Mouse (Mus musculus) hindbrain, embryonic 15.5 days (tissue): ENCODE data around the gene Dxo. TPM values are rescaled to one million over a fixed set of nuclear protein-coding genes. Genes with fewer than 3 reads are reported as not detected.

Experiments used
- ATAC-seq: fragments of 200-750 bp; cut with Nextera tagmentation; 2 replicates; pipeline ENCODE4 v1.8.0; 2017; ENCODE audit warnings: low read depth, moderate number of reproducible peaks, moderate TSS enrichment; ENCODE audit not compliant: low FRiP score
- H3K27ac ChIP-seq: fragments of 300-500 bp; sonication (generic); replicated peaks from 2 replicates; pipeline ENCODE4 v1.5.1; 2015; ENCODE audit warnings: mild to moderate bottlenecking, inconsistent platforms
- H3K27me3 ChIP-seq: fragments of 300-500 bp; sonication (generic); 2 replicates; pipeline ENCODE4 v1.6.1; 2015; ENCODE audit warnings: control low read depth, inconsistent platforms
- H3K36me3 ChIP-seq: fragments of 300-500 bp; sonication (generic); 2 replicates; pipeline ENCODE4 v1.6.1; 2015; ENCODE audit warnings: control low read depth, inconsistent platforms
- H3K4me1 ChIP-seq: fragments of 300-500 bp; sonication (generic); replicated peaks from 2 replicates; pipeline ENCODE4 v1.6.1; 2015; ENCODE audit warnings: control low read depth, inconsistent platforms
- H3K4me2 ChIP-seq: fragments of 300-500 bp; sonication (generic); 2 replicates; pipeline ENCODE4 v1.6.1; 2015; ENCODE audit warnings: moderate library complexity, mild to moderate bottlenecking, inconsistent platforms
- H3K4me3 ChIP-seq: fragments of 300-500 bp; sonication (generic); 2 replicates; pipeline ENCODE4 v1.5.1; 2015; ENCODE audit warnings: mild to moderate bottlenecking, inconsistent platforms
- H3K9ac ChIP-seq: fragments of 300-500 bp; sonication (generic); 2 replicates; pipeline ENCODE4 v1.6.1; 2015; ENCODE audit warnings: inconsistent platforms
- H3K9me3 ChIP-seq: fragments of 300-500 bp; sonication (generic); 2 replicates; pipeline ENCODE4 v1.6.1; 2016; ENCODE audit warnings: control low read depth, inconsistent platforms
- WGBS: fragments of 180-500 bp; shearing (Covaris S2); methylation state at CpG from one replicate; pipeline ENCODE4 v1.1.7; 2015; 5-methylcytosine and 5-hydroxymethylcytosine counted together
- polyA plus RNA-seq: library from polyadenylated mRNA; unstranded; fragments of >200 nt; fragmentation: Nextera tagmentation; extraction: Ambion mirVana; gene quantifications from 2 replicates; pipeline ENCODE4 v1.2.1, GENCODE M21; 2015

The Dxo gene
- polyA plus RNA-seq, 1 experiment from 2014 or later = 68.3 TPM

GRCm38 (mm10) chr17:34861704-34862415 lies 25.0 kb downstream of the Dxo start:
- Histone ChIP-seq H3K9me3 (no peaks in the 10 kb centered on the region), H3K4me1 (no peaks in the 10 kb centered on the region), H3K4me2 (no peak overlapping the region), H3K36me3 (no peaks in the 10 kb centered on the region), H3K27me3 (no peaks in the 10 kb centered on the region), H3K4me3 (no peak overlapping the region), H3K27ac (no peak overlapping the region), H3K9ac (no peak overlapping the region)
- 71% methylated on average over 13 of the region's 13 CpGs for WGBS
- no peak for ATAC-seq

GRCm38 (mm10) chr17:34862416-34863081 lies 25.7 kb downstream of the Dxo start, which contains the start of gene Cfb:
Cfb (minus strand) TSS chr17:34862518.
- Histone ChIP-seq H3K4me1 (no peaks in the 10 kb centered on the region), H3K36me3 (no peaks in the 10 kb centered on the region), H3K4me2 (no peak within 1 kb of the TSS), H3K9me3 (no peaks in the 10 kb centered on the region), H3K4me3 (no peak within 1 kb of the TSS), H3K9ac (no peak within 1 kb of the TSS), H3K27ac (no peak within 1 kb of the TSS), H3K27me3 (no peaks in the 10 kb centered on the region)
- no peak for ATAC-seq
- 74% methylated on average over 8 of the region's 8 CpGs for WGBS

DNA sequence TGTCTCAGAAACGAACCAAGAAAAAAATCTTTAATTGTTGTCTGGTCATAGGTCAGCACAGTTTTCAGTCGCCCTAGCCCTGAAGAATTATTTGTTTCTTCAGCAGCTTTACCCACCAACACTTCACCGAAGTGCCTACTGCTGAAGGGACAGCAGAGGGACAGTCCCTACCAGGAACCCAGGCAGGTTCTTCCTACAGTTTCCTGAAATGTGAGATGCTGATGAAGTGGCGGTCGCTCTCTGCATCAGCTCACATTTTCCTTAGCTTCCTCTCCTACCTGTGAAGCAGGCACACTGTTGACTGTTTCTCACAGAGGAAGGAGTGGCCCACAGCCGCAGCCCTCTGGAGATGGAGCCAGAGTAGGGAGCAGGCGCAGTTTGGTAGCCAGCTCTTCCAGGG lies 29.2 kb downstream of the Dxo start:
- WGBS = 64% methylated on average over 7 of the region's 7 CpGs
- Histone ChIP-seq H3K4me1 (no peaks in the 10 kb centered on the region), H3K9me3 (no peaks in the 10 kb centered on the region), H3K27me3 (no peaks in the 10 kb centered on the region), H3K9ac (no peak overlapping the region), H3K4me2 (no peak overlapping the region), H3K27ac (no peak overlapping the region), H3K4me3 (no peak overlapping the region), H3K36me3 (no peaks in the 10 kb centered on the region)
- ATAC-seq = no peak

- no peak overlapping the region for H3K4me3 ChIP-seq
- no peak overlapping the region for H3K27ac ChIP-seq
- H3K27me3 ChIP-seq = no peaks in the 10 kb centered on the region
- no peaks in the 10 kb centered on the region for H3K9me3 ChIP-seq
- no peak for ATAC-seq
- no peak overlapping the region for H3K4me2 ChIP-seq
- WGBS = 95% methylated on average over 6 of the region's 6 CpGs
- no peaks in the 10 kb centered on the region for H3K4me1 ChIP-seq
- H3K36me3 ChIP-seq = no peaks in the 10 kb centered on the region
- no peak overlapping the region for H3K9ac ChIP-seq
These were observed 37.5 kb downstream of the Dxo start for GRCm38 (mm10) chr17:34874321-34874720.

- no peak for ATAC-seq
- Histone ChIP-seq H3K27me3 (peaks cover 8% of the 10 kb centered on the region; the same call in 1 of the 2 replicates), H3K9me3 (no peaks in the 10 kb centered on the region), H3K4me1 (no peaks in the 10 kb centered on the region), H3K27ac (no peak within 1 kb of the TSS), H3K9ac (no peak within 1 kb of the TSS), H3K4me3 (no peak within 1 kb of the TSS), H3K36me3 (no peaks in the 10 kb centered on the region), H3K4me2 (no peak within 1 kb of the TSS)
- WGBS = 65% methylated on average over 11 of the region's 11 CpGs
These were observed 42.6 kb downstream of the Dxo start, which contains the start of gene Zbtb12 for GRCm38 (mm10) chr17:34879336-34879879. Zbtb12 (plus strand) TSS chr17:34879483.

- Histone ChIP-seq H3K27ac (no peak overlapping the region), H3K9ac (no peak overlapping the region), H3K9me3 (no peaks in the 10 kb centered on the region), H3K36me3 (no peaks in the 10 kb centered on the region), H3K27me3 (peaks cover 8% of the 10 kb centered on the region; the same call in 1 of the 2 replicates), H3K4me1 (no peaks in the 10 kb centered on the region), H3K4me3 (no peak overlapping the region), H3K4me2 (no peak overlapping the region)
- ATAC-seq = no peak
These were observed 44.3 kb downstream of the Dxo start for GRCm38 (mm10) chr17:34881166-34881565.

GRCm38 (mm10) chr17:34881683-34882310 lies 45.0 kb downstream of the Dxo start, which contains the start of gene Gm20547:
Gm20547 (minus strand) TSS chr17:34882042.
- Histone ChIP-seq H3K27ac (no peak within 1 kb of the TSS), H3K4me1 (no peaks in the 10 kb centered on the region), H3K27me3 (peaks cover 8% of the 10 kb centered on the region; the same call in 1 of the 2 replicates), H3K9me3 (no peaks in the 10 kb centered on the region), H3K4me3 (no peak within 1 kb of the TSS), H3K36me3 (no peaks in the 10 kb centered on the region), H3K9ac (no peak within 1 kb of the TSS), H3K4me2 (no peak within 1 kb of the TSS)
- no peak for ATAC-seq
- WGBS = 9% methylated on average over 15 of the region's 15 CpGs

- ATAC-seq = no peak; the same call in 1 of the 2 replicates
- no peaks in the 10 kb centered on the region for H3K9me3 ChIP-seq
- no peaks in the 10 kb centered on the region for H3K36me3 ChIP-seq
- H3K27ac ChIP-seq = no peak overlapping the region
- H3K4me3 ChIP-seq = no peak overlapping the region
- 54% methylated on average over 3 of the region's 3 CpGs for WGBS
- H3K4me1 ChIP-seq = no peaks in the 10 kb centered on the region
- no peak overlapping the region for H3K4me2 ChIP-seq
- H3K27me3 ChIP-seq = peaks cover 8% of the 10 kb centered on the region; the same call in 1 of the 2 replicates
- H3K9ac ChIP-seq = no peak overlapping the region
These were observed 46.5 kb downstream of the Dxo start for GRCm38 (mm10) chr17:34883332-34883731.

DNA sequence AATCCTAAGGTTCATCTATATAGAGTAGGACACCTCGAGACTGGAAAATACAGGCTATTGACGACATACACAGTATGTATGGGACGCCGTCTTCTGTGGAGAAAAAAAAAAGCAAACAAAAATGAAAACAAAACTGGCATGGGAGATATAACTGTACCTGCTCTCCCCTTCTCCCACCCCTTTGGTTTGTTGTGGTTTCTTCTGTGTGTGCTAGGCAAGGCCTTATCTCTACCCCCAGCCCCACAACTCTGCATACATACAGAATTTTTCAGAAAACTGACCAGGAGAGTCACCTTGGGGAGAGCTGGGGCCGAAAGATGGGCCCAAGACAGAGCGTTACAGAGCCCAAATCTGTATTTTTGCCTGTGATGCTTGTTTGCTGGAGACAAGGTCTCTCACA lies 47.9 kb downstream of the Dxo start:
- H3K27me3 ChIP-seq = peaks cover 8% of the 10 kb centered on the region; the same call in 1 of the 2 replicates
- H3K9me3 ChIP-seq = no peaks in the 10 kb centered on the region
- ATAC-seq = no peak
- no peak overlapping the region for H3K9ac ChIP-seq
- no peak overlapping the region for H3K4me3 ChIP-seq
- H3K27ac ChIP-seq = no peak overlapping the region
- WGBS = 87% methylated on average over 6 of the region's 6 CpGs
- H3K4me1 ChIP-seq = no peaks in the 10 kb centered on the region
- no peak overlapping the region for H3K4me2 ChIP-seq
- H3K36me3 ChIP-seq = no peaks in the 10 kb centered on the region

- no peaks in the 10 kb centered on the region for H3K9me3 ChIP-seq
- no peaks in the 10 kb centered on the region for H3K36me3 ChIP-seq
- no peak overlapping the region for H3K4me3 ChIP-seq
- no peaks in the 10 kb centered on the region for H3K4me1 ChIP-seq
- H3K4me2 ChIP-seq = no peak overlapping the region
- ATAC-seq = no peak
- no peak overlapping the region for H3K9ac ChIP-seq
- no peak overlapping the region for H3K27ac ChIP-seq
- H3K27me3 ChIP-seq = peaks cover 8% of the 10 kb centered on the region; the same call in 1 of the 2 replicates
- WGBS = 88% methylated on average over 3 of the region's 3 CpGs
These were observed 48.8 kb downstream of the Dxo start for GRCm38 (mm10) chr17:34885615-34886014.

GRCm38 (mm10) chr17:34887942-34888341 lies 51.1 kb downstream of the Dxo start:
- no peak for ATAC-seq
- H3K4me1 ChIP-seq = no peaks in the 10 kb centered on the region
- no peak overlapping the region for H3K27ac ChIP-seq
- H3K36me3 ChIP-seq = no peaks in the 10 kb centered on the region
- H3K4me2 ChIP-seq = no peak overlapping the region
- no peak overlapping the region for H3K4me3 ChIP-seq
- H3K9me3 ChIP-seq = no peaks in the 10 kb centered on the region
- H3K27me3 ChIP-seq = no peaks in the 10 kb centered on the region
- no peak overlapping the region for H3K9ac ChIP-seq
- 86% methylated on average over 5 of the region's 5 CpGs for WGBS
